Mouse (Mus musculus) intestine, postnatal 0 days (tissue): ENCODE results near the gene Gpr62. TPM values are rescaled to one million over a fixed set of nuclear protein-coding genes. Genes with fewer than 3 reads are reported as not detected.
"Not testable (repeated sequence)": the region's sequence is repeated elsewhere in the genome, so short reads cannot be mapped to it uniquely, and the experiment has no call there.

Experiments
- ATAC-seq: fragments of 200-750 bp; cut with Nextera tagmentation; 2 replicates; pipeline ENCODE4 v1.8.0; 2017; ENCODE audit warnings: mild to moderate bottlenecking, moderate TSS enrichment, moderate library complexity
- H3K27ac ChIP-seq: fragments of 300-500 bp; sonication (generic); 2 replicates; pipeline ENCODE4 v1.5.1; 2014; ENCODE audit warnings: mild to moderate bottlenecking, low read depth, low read length, moderate library complexity
- H3K27me3 ChIP-seq: fragments of 300-500 bp; sonication (generic); replicated peaks from 2 replicates; pipeline ENCODE4 v1.6.1; 2014; ENCODE audit warnings: low read length, mixed read lengths; ENCODE audit not compliant: control insufficient read depth, insufficient read depth
- H3K36me3 ChIP-seq: fragments of 300-500 bp; sonication (generic); 2 replicates; pipeline ENCODE4 v1.6.1; 2014; ENCODE audit warnings: mild to moderate bottlenecking, moderate library complexity; ENCODE audit not compliant: control insufficient read depth, insufficient read depth
- H3K4me1 ChIP-seq: fragments of 300-500 bp; sonication (generic); replicated peaks from 2 replicates; pipeline ENCODE4 v1.6.1; 2014; ENCODE audit warnings: antibody characterized with exemption, low read length, mixed read lengths; ENCODE audit not compliant: control insufficient read depth, insufficient read depth
- H3K4me2 ChIP-seq: fragments of 300-500 bp; sonication (generic); replicated peaks from 2 replicates; pipeline ENCODE4 v1.6.1; 2014; ENCODE audit warnings: low read depth, mild to moderate bottlenecking, moderate library complexity
- H3K4me3 ChIP-seq: fragments of 300-500 bp; sonication (generic); 2 replicates; pipeline ENCODE4 v1.5.1; 2014; ENCODE audit warnings: low read depth, low read length
- H3K9ac ChIP-seq: fragments of 300-500 bp; sonication (generic); 2 replicates; pipeline ENCODE4 v1.6.1; 2014; ENCODE audit warnings: mild to moderate bottlenecking, low read depth, low read length
- H3K9me3 ChIP-seq: fragments of 300-500 bp; sonication (generic); 2 replicates; pipeline ENCODE4 v1.6.1; 2016; ENCODE audit warnings: mixed run types; ENCODE audit not compliant: control insufficient read depth
- CTCF ChIP-seq: sonication (generic); IDR thresholded peaks from 2 replicates; pipeline ENCODE4 v1.5.1; 2016; ENCODE audit warnings: low read depth, mild to moderate bottlenecking, control low read depth, antibody characterized with exemption, moderate library complexity
- WGBS: fragments of 180-500 bp; shearing (Covaris S2); extraction: QIAGEN DNeasy Blood & Tissue Kit; methylation state at CpG from one replicate; pipeline ENCODE4 v1.1.7; 2014; 5-methylcytosine and 5-hydroxymethylcytosine counted together
- polyA plus RNA-seq: library from polyadenylated mRNA; unstranded; fragments of >200 nt; fragmentation: Nextera tagmentation; extraction: Ambion mirVana; gene quantifications from 2 replicates; pipeline ENCODE4 v1.2.1, GENCODE M21; 2015

The Gpr62 gene
- polyA plus RNA-seq, 1 experiment from 2014 or later: 0.17 TPM

- no peaks in the 10 kb centered on the region for H3K9me3 ChIP-seq
- no peak overlapping the region for H3K4me3 ChIP-seq
- no peaks in the 10 kb centered on the region for H3K27me3 ChIP-seq
- no peaks in the 10 kb centered on the region for H3K36me3 ChIP-seq
- no peak overlapping the region for H3K4me2 ChIP-seq
- no peak for TF ChIP-seq CTCF
- WGBS: 89% methylated on average over 22 of the region's 22 CpGs
- no peak for ATAC-seq
- no peak overlapping the region for H3K9ac ChIP-seq
- no peaks in the 10 kb centered on the region for H3K4me1 ChIP-seq
- H3K27ac ChIP-seq: no peak overlapping the region
Observed at GRCm38 (mm10) chr9:106501846-106502245, 36.1 kb upstream of the Gpr62 start.

- WGBS: 90% methylated on average over 6 of the region's 6 CpGs
- H3K4me1 ChIP-seq: no peaks in the 10 kb centered on the region
- no peaks in the 10 kb centered on the region for H3K27me3 ChIP-seq
- no peak for ATAC-seq
- no peaks in the 10 kb centered on the region for H3K36me3 ChIP-seq
- TF ChIP-seq CTCF: no peak
- no peak within 1 kb of the TSS for H3K4me2 ChIP-seq
- no peak within 1 kb of the TSS for H3K9ac ChIP-seq
- no peak within 1 kb of the TSS for H3K4me3 ChIP-seq
- H3K27ac ChIP-seq: no peak within 1 kb of the TSS
- H3K9me3 ChIP-seq: no peaks in the 10 kb centered on the region
Observed at GRCm38 (mm10) chr9:106499667-106500066, 33.9 kb upstream of the Gpr62 start, which contains the start of gene Iqcf1. Gene Iqcf1 (plus strand): TSS chr9:106499967.

- H3K4me2 ChIP-seq, H3K9me3 ChIP-seq, ATAC-seq, H3K4me1 ChIP-seq, H3K27me3 ChIP-seq, H3K4me3 ChIP-seq, H3K9ac ChIP-seq, H3K27ac ChIP-seq: not testable (repeated sequence)
- peaks cover 37% of the 10 kb centered on the region for H3K36me3 ChIP-seq
- WGBS: 88% methylated on average over 6 of the region's 6 CpGs
Observed at GRCm38 (mm10) chr9:106487602-106488001, 21.9 kb upstream of the Gpr62 start.

GRCm38 (mm10) chr9:106485076-106485475, 19.3 kb upstream of the Gpr62 start:
- H3K27me3 ChIP-seq: no peaks in the 10 kb centered on the region
- no peak overlapping the region for H3K4me2 ChIP-seq
- H3K27ac ChIP-seq: no peak overlapping the region; the same call in 1 of the 2 replicates
- H3K4me3 ChIP-seq: no peak overlapping the region
- TF ChIP-seq CTCF: no peak
- no peak overlapping the region for H3K9ac ChIP-seq
- ATAC-seq: no peak
- H3K4me1 ChIP-seq: no peaks in the 10 kb centered on the region
- H3K36me3 ChIP-seq: peaks cover 56% of the 10 kb centered on the region
- 86% methylated on average over 10 of the region's 10 CpGs for WGBS
- H3K9me3 ChIP-seq: no peaks in the 10 kb centered on the region

GRCm38 (mm10) chr9:106483606-106484005, 17.9 kb upstream of the Gpr62 start:
- H3K9me3 ChIP-seq: no peaks in the 10 kb centered on the region
- no peaks in the 10 kb centered on the region for H3K4me1 ChIP-seq
- 90% methylated on average over 17 of the region's 17 CpGs for WGBS
- H3K9ac ChIP-seq: no peak overlapping the region
- H3K4me2 ChIP-seq: no peak overlapping the region
- no peak overlapping the region for H3K4me3 ChIP-seq
- ATAC-seq: no peak
- H3K36me3 ChIP-seq: peaks cover 68% of the 10 kb centered on the region
- H3K27me3 ChIP-seq: no peaks in the 10 kb centered on the region
- no peak overlapping the region for H3K27ac ChIP-seq
- no peak for TF ChIP-seq CTCF

GRCm38 (mm10) chr9:106483136-106483535, 17.4 kb upstream of the Gpr62 start:
- ATAC-seq: no peak

GRCm38 (mm10) chr9:106482578-106483115, 16.9 kb upstream of the Gpr62 start:
- Histone ChIP-seq H3K36me3 (peaks cover 68% of the 10 kb centered on the region), H3K9ac (no peak overlapping the region), H3K9me3 (no peaks in the 10 kb centered on the region), H3K4me1 (no peaks in the 10 kb centered on the region), H3K27ac (no peak overlapping the region), H3K27me3 (no peaks in the 10 kb centered on the region), H3K4me2 (no peak overlapping the region), H3K4me3 (no peak overlapping the region)
- WGBS: 82% methylated on average over 17 of the region's 17 CpGs
- no peak for TF ChIP-seq CTCF
- no peak for ATAC-seq

More at GRCm38 (mm10) chr9:106483136-106483535, 17.4 kb upstream of the Gpr62 start:
- H3K4me2 ChIP-seq: no peak overlapping the region
- H3K36me3 ChIP-seq: peaks cover 68% of the 10 kb centered on the region
- H3K27ac ChIP-seq: no peak overlapping the region
- H3K9ac ChIP-seq: no peak overlapping the region
- 94% methylated on average over 10 of the region's 10 CpGs for WGBS
- no peaks in the 10 kb centered on the region for H3K4me1 ChIP-seq
- TF ChIP-seq CTCF: no peak
- H3K4me3 ChIP-seq: no peak overlapping the region
- no peaks in the 10 kb centered on the region for H3K9me3 ChIP-seq
- H3K27me3 ChIP-seq: no peaks in the 10 kb centered on the region
